Mouse (Mus musculus) lung, adult 2 months (tissue): ENCODE results near the gene Gm42906.

Experiments used
- CTCF ChIP-seq: fragments of 200-500 bp; IDR thresholded peaks from 2 replicates; pipeline ENCODE4 v1.5.1; 2011; ENCODE audit warnings: mild to moderate bottlenecking, low read length, control low read depth; ENCODE audit not compliant: insufficient read depth
- POLR2A ChIP-seq: fragments of 200-500 bp; IDR thresholded peaks from 2 replicates; pipeline ENCODE4 v1.6.1; 2011; ENCODE audit warnings: low read depth, mild to moderate bottlenecking, control low read depth, low read length, borderline replicate concordance; ENCODE audit errors: extremely low read depth

DNA sequence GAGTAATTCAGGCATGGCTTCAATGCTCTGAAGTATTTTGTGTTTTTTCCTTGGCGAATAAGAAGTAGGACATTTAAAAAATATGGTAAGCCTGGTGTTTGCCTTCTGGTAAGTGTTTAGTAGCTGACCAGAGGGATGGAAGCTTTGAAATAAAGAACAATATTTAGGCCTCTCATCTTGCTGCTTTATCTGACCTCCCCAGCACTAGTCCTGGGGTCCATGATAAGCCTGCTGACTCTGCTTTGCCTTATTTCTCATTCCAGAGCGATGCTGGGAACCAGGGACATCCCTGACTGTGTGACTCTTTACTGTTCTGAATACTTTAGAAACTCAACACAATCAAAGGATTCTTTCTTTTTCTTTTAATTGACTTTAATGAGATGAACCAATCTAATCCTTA is 9.4 kb downstream of the Gm42906 start:
- no peak for TF ChIP-seq CTCF
- TF ChIP-seq POLR2A, result no peak
